Mouse (Mus musculus) cerebellum, adult 9-11 months (tissue): ENCODE measurements around the gene Gm43064.
"Not testable (repeated sequence)": the region's sequence is repeated elsewhere in the genome, so short reads cannot be mapped to it uniquely, and the experiment has no call there.

Experiments
- DNase-seq: peaks from one replicate; pipeline ENCODE4 v3.0.0; 2022

Gene Gm43064

DNA sequence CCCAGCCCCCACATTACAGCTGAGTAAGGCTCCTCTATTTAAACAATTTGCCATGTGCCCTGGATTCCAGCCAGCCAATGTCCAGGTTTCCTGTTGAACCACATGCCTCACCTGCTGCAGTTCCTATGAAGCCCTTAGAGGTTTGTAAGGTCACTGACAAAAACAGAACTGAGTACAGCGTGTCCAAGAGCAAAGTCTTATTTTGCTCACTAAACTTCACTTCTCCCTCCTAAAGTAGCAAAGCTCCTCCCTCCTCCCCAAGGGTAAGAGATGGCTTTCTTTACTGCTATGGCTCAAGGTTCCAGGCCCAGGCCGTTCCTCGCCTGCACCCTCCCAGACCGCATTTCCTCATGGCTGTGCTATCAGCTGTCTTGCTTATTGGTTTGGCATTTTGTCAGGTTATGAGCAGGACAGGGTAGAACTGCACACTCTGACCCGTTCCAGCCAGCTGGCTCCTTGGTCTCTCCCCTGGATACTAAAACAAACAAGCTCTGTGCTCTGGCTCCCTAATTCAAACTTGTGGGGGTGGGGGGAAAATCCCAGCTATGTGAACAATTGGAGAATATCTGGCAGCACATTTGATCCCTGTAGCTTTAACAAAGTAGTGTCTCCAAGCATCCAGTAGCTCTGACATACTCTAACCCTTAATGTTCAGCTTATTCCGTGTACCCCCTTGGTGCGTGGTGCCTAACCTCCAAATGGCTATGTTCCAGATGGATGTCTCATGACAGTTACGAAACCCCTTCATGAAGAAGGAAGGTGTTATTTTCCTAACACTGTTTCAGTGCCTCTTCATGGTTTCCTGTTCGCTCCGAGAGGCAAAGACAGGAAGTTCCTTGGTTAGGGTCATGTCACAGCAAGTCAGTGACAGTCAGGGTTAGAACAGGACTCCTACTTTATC lies 7.5 kb upstream of the Gm43064 start:
- peak; percentile 85 for DNase-seq

DNA sequence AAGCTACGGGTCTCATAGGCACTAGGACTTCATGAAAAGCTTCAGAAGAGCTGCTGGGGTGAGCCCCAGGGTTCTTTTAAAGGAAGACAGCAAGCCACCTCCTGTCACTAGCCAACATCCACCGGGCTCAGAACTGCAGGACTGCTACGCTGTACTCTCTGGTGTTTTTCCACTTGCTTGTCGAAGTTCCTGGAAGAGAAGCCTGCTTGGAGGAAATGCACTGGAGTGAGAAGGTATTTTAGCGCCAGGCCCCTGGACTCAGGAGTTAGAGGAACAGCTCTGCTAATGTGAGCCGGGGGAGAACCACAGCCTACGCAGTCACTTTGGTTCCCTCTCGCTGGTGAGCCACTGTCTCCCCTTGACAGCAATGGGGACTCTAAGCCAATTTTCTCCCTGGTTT lies 6.5 kb upstream of the Gm43064 start:
- no peak for DNase-seq

DNA sequence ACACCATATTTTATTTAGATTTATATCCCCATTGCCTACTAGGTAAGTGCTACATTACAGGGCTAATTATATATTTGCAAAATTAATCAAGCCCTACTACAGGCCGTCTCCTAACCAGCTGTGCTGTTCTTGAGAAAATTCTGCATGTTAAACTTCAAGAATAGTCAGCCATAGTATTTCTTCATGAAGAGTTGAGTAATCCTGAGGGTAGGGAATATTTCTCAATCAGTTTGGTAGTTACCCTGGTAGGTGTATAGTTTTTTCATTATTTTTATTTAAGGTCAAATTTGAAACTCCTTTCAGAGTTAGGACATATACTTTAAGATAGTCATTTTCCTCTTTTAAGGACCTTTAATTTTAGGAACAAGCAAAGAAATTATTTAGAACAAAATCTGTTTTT lies 3.7 kb upstream of the Gm43064 start:
- no peak for DNase-seq

DNA sequence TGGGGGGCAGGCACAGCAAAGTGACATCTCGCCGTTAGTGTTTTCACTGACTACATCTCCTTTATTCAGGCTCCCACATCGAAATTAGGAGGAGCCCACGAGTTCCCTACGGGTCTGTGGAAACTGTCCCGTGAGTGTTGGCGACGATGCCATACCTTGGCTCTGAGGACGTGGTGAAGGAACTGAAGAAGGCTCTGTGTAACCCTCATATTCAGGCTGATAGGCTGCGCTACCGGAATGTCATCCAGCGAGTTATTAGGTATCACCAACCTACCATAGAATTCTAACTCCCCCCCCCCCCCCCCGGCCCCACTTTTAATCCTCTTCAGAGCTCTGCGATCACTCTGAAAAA lies 402 bp downstream of the Gm43064 start:
- DNase-seq: no peak

DNA sequence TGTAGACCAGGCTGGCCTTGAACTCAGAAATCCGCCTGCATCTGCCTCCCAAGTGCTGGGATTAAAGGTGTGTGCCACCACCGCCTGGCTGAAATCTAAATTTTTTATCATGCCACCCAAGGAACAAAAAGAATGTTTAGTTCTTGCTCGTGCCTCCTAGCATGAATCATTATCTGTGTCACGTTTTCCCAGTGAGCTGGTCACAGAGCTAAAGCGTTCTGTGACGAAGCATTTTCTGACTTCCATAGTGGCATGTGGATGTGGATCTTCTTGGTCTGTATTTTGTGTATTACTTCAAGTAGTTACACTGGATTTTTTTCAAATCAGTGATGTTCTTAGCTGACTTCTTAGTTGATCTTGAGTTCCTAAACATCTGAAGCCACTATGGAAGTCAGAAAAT lies 1.6 kb downstream of the Gm43064 start:
- no peak for DNase-seq

DNA sequence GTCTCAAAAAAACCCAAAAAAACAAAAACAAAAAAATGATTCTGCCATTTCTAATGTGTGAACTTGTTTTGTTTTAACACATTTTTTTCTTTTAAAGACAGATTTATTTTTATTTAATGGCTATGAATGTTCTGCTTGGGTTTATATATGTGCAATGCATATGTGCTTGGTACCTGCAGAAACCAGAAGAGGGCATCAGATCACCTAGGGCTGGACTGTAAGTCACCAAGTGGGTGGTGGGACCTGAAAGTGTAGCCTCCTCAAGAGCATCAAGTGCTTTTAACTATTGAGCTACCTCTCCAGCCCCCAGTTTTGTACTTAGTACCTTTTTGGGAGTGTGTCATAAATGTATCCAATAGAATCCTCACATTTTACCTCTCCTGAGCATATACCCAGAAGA lies 18.2 kb downstream of the Gm43064 start:
- DNase-seq: no peak

DNA sequence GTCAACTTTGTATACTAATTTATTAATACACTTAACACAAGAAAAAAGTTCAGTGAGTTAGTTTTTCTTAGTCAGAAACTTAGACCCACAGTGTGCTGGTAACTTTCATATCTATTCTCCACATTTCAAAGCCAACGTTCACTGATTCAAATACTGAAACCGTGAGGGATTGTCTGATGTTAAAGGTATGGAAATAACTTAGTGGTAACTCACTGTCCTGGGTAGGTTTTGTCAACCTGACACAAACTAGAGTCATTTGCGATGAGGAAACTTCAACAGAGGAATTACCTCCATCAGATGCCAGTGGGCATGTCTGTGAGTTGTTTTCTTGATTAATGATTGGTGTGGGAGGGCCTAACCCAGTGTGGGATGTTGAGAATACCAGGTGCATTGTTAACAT lies 19.7 kb downstream of the Gm43064 start:
- DNase-seq: no peak

DNA sequence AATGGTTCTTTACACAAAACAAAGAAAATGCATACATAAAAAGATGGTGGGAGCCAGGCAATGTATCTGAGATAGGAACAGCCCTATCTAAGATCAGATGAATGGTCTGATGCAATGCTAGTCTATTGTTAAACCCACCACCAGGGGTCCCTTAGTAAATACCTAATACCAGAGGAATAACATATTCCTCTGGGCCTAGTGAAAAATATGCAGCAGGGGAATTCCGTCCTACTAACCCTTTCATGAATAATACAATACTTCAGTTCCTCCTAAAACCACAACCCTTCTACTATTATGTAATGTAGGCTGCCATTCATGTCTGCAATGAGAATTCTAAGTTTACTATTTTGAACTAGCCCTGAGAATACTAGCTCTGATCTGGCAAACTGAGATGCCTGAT lies 21.3 kb downstream of the Gm43064 start:
- not testable (repeated sequence) for DNase-seq

DNA sequence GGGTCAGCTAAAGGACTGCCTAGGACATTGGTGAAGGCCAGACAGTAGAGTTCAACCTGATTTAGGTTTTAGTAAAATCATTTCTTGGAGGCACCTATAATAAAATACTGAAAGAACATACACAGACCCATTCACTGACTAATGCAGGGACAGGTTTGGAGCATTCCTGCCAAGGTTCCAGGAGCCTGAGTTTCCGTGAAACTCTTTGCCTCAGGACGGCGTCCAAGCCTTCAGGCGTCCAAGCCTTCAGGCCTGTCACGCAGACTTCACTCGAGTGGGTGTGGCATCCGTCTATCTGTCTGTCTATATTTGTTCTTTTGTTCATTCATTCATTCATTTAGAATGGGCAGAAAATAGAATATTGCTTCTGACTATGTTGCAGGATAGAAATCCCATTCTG lies 21.8 kb downstream of the Gm43064 start:
- DNase-seq: peak; percentile 45

DNA sequence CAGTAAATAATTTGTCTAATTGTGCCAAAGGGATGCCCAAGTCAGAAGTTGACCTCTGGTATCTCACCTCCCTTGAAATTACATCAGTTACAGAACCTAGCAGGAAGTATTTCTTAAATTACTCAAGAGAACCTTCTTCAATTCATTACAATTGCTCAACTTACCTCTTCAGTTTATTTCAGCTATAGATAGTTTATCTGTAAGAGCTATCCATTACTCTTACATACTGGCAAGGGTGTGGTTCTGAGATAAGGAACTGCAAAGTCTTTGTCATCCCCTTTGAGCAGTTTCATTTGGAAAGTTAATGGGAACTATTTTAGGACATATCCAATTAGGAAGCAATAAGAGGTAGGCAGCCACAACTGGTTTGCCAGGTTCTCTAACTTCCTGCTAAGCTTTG lies 23.1 kb downstream of the Gm43064 start, which contains the start of gene Bcl2l15:
TSS of gene Bcl2l15 (plus strand) at position 176 of the 400 bp plus-strand sequence.
- no peak for DNase-seq

DNA sequence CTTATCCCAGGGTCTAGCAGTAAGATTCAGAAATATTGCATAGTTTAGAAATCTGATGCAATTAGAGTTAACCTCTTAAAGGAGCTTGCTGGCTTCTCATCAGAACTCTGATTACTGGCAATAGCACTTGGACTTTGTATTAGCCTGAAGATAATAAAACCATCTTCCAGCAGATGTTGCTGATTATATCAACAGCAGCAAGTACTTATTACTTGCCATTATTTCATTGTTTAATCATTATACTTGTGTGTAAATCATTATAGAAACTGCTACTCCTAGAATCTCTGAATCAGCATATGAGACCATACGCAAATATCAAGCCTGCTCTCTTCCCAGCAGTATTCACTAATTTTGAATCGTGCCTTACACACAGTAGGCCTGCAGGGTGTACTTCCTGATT lies 24.6 kb downstream of the Gm43064 start:
- no peak for DNase-seq

DNA sequence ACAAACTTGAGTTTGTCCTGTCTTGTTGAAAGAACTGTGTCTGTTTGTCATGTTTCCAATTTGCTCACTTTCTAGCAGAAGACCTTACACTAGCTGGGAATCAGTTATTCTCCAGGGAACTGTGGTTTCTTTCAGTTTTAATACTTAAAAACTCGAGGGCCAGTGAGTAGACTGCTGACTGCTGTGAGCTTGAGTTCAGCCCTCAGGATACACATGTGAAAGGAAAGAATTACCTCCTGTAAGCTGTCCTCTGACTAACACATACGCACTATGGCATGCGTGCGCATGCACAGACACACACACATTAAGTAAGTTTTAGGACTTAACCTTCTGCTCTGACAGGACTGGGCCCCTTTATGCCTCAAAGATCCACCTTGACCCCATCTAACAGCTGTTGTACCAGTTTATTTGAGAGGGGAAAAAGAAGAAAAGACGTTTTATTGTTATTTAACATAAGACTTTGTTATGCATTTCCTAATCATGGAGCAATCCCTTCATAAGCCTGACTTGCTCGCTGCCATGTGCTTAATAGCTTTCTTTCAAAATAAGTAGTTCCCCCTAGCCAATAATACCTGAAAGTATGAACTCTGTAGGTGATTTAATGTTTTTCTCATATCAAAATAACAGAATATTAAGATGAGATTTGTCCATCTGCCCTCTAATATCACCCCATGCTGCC lies 26.0 kb downstream of the Gm43064 start:
- no peak for DNase-seq

DNA sequence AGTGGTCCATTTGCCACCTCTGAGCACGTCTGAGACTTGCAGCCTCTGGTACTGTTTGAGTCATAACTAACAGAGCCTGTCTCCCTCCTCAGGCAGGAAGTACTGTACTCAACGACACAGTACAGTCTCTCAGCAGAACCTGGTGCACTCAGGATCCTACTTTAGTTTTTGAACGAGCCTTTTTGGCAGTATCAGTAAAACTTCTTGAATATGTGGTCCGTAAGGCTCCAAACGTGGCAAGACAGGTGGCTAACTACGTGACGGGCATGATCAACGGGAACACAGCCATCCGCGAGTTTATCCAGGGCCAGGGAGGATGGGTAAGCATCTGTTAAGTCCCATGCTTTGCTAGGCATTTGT lies 26.6 kb downstream of the Gm43064 start:
- peak; percentile 79 for DNase-seq

DNA sequence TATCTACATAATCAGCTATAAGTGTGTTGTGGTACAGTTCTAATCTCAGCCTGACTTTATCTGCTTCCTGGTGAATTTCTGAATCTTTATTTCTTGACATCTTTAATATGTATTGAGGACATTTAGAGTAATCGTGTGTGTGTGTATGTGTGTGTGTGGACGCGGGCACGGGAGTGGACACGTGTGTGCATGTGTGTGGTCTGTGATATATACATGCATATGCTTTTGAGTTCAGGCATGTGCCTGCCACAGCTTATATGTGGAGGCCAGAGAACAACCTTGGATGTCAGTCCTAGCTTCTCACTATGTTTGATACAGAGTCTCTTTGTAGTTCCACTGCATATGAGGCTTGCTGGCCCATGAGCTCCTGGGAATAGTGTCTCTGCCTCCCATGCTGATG lies 27.1 kb downstream of the Gm43064 start:
- DNase-seq: no peak

DNA sequence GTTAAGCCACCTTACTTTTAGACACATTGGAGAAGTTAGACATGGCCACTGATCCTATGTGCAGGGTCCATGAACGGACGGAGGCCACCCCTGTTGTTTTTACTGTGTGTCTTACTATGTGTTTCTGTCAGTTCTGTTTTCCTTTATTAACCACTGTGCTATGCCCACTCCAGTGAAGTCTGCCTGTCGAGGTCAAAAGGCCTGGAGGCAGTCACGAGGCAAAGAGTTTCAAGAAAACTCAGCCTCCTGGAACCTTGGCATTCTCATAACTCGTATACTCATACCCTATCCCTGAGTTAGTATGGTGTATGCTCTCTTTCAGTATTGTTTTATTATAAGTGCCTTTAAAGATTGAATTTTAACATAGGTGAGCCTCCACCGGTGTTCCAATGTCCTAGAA lies 30.3 kb downstream of the Gm43064 start:
- DNase-seq: no peak

DNA sequence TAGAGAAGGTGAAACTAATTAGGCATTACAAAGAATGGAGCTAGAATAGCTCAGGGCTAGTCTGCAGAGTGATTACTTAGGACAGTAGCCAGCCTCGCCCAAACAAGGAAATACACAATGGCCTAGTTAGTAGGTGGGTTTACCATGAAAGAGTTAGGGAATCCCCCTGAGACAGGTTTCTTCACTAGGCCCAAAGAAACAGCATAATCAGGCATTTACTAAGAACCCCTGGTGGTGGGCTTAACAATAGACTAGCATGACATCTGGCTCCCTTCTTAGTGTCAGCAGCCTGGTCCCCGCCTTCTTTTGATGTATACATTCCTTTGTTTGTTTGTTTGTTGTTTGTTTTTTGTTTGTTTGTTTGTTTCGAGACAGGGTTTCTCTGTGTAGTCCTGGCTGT lies 30.8 kb downstream of the Gm43064 start:
- not testable (repeated sequence) for DNase-seq

DNA sequence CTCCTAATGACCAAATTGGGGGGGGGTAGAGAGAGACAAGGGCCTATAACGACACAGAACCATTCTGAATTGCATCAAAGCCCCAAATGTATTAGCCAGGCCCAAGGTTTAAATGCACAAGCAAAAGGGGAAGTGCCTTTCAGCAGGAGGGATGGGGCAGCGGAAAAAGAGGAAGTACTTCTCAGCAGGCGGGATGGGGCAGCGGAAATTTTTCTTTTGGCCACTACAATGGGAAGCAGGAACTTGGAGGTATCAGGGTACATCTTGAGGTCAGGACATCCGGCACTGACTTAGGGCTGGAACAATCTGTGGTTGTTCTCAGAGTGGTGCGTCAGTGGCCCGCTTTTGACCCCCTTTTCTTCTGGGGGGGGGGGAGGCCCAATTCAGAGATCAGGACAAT lies 31.6 kb downstream of the Gm43064 start:
- not testable (repeated sequence) for DNase-seq

DNA sequence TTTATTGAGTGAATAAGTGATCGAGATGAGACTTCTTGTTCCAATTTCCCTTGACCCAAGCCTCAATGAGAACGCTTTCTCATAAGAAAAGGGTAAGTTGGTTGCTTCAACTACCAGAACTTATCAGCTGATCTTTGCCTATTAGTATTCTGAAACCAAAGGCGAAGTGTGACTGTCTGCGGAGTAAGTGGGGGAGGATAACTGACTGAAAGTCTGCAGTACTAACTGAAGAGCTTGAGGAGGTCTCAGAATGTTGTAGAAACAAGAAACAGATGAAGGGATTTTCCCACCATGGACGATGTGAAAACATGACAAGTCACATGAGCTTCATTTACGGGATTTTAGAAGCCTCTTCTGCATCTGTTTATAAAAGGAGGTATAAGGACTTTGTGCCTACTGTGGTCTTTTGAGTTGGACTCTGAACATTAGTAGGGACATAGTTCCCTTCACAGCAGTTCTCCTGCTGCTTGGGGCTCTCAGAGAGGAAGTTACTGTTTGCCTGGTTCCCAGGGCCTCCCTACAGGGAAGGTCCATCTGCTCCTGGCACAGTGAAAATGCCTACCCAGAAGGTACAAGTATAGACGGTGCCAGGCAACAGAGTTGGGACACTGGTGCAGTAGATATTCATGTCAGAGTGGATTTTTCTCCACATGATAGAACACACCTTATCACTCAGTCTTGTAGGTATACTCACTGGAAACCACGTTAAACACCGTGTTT lies 41.4 kb downstream of the Gm43064 start:
- DNase-seq: peak; percentile 97

DNA sequence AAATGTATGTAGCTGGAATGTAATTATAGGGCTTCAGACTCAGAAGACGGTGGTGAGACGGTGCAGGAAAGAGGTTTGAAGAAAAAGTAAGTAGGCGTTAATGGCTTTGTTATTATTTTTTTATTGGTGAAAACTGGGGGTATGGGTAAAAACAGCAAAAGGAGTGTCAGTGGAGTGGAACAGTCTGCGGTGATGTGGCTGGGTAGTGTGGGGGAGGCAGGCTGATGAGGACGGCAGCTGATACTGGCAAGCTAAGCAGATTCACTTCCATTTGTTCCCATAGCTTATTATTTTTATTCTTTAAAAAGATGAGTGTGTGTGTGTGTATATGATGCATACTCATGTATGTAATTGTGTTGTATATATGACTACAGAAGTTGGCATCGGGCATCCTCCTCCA lies 42.1 kb downstream of the Gm43064 start:
- DNase-seq: peak; percentile 61

DNA sequence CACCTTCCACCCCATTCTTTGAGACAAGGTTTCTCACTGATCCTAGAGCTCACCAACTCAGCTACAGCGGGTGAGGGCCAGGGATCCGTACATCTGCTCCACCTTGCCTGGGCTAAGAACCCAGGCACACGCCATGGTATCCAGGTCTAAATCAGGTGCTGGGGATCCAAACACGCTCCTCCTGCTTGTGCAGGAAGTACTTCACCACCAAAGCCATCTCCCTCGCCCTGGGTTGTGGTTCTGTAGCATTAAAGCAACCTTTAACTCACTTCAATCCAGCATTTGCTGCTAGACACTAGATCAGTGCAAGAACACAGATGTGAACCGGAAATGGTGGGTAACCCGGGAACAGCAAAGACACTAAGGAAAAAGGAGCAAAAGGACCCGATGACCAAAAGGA lies 42.5 kb downstream of the Gm43064 start:
- peak; percentile 70 for DNase-seq

DNA sequence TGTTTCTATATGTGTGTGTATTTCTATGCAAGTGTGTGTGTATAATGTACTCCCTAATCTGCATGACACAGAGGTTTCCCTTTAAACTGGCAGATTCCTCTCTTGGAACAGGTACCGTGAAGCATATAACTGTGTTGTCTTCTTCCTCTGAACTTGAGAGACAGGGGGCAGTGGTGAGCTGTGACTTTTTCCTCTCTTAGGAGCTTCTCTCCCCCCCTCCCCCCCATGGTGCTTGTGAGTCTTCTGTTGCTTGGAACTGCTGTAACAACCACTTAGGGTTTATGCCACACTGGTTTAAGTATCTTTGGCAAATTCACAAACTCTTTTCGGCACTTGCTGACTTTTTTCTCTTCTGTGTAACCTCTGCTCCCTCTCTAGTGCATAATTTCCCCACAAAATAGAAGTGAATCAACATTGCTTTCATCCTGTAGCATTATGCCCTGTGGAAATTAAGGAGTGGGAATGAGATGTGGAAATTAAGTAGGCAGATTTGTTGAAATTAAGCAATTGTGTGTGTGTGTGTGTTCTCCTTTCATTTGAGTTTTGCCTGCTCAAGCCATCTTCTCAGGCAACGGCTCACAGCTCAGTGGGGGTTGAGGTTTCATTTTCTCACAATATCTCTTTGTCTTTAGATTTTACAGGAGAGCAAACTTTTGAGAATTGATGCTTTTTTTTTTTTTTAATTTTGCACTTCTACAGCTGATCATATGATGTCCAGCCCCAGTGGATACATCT lies 43.4 kb downstream of the Gm43064 start:
- DNase-seq: peak; percentile 87

DNA sequence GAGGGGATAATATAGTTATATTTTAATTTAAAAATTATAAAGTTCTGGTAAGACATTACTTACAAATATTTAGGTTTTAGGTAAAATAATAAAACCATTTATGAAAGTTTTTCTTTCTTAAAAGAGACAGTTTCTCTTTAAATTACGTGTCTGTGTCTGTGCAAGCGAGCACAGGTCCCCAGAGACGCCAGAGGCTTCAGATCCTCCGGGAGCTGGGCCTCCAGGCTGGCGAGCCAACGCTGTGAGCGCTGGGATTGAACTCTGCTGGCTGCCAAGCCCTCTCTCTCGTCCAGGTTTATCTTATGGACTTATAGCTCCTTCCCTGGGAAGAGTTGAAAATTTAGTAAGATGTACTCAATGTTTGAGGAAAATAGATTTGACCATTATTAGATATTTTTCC lies 44.4 kb downstream of the Gm43064 start:
- peak; percentile 63 for DNase-seq
